Mouse (Mus musculus) left cerebral cortex, postnatal 36 days (tissue): Measurements from ENCODE around the gene Ahnak2. TPM values are rescaled to one million over a fixed set of nuclear protein-coding genes. Genes with fewer than 3 reads are reported as not detected.
A peak's percentile ranks its signal among the peaks of the same experiment; 100 is the strongest.

Experiments used
- DNase-seq, 2 experiments: peaks; one replicate each; pipeline ENCODE4 v3.0.0; 2021 to 2022; ENCODE audit warnings: low spot score in 2 of 2, mixed read lengths in 1 of 2
- intact Hi-C: fragments of 180-260 bp; cut with DNase I; formaldehyde crosslinking; loops from one replicate; pipeline ENCODE4 v1.15.1; 2025
- total RNA-seq, 2 experiments: library from RNA; stranded (reverse); gene quantifications; 2 replicates each; pipeline ENCODE4 v1.2.3; 2021

The Ahnak2 gene
- total RNA-seq, 2 experiments from 2014 or later, result 6.1 to 6.8 TPM

- intact Hi-C loops, result loop anchor here (5.0 kb wide), 1 partner anchor 57 kb away; no protein-coding TSS in a partner anchor
- DNase-seq, result no peak
Measured at GRCm38 (mm10) chr12:112799237-112799970, 3.1 kb downstream of the Ahnak2 start.

- intact Hi-C loops, result loop anchor here (5.0 kb wide), 1 partner anchor 56 kb away; no protein-coding TSS in a partner anchor
- no peak for DNase-seq
Measured at GRCm38 (mm10) chr12:112798716-112799115, 3.7 kb downstream of the Ahnak2 start.

- intact Hi-C loops, result loop anchor here (5.0 kb wide), 1 partner anchor 56 kb away; no protein-coding TSS in a partner anchor
- no peak for DNase-seq
Measured at GRCm38 (mm10) chr12:112798332-112798681, 4.2 kb downstream of the Ahnak2 start.

GRCm38 (mm10) chr12:112797672-112798331 is 4.7 kb downstream of the Ahnak2 start:
- intact Hi-C loops, result loop anchor here (5.0 kb wide), 1 partner anchor 56 kb away; no protein-coding TSS in a partner anchor
- peak; percentile 54 to 71 for DNase-seq

GRCm38 (mm10) chr12:112796551-112797510 is 5.6 kb downstream of the Ahnak2 start:
- no peak for DNase-seq
- intact Hi-C loops, result loop anchor here (5.0 kb wide), 1 partner anchor 55 kb away; no protein-coding TSS in a partner anchor

- intact Hi-C loops, result loop anchor here (5.0 kb wide), 1 partner anchor 53 kb away; no protein-coding TSS in a partner anchor
- DNase-seq, result no peak
Measured at GRCm38 (mm10) chr12:112795466-112796104, 6.9 kb downstream of the Ahnak2 start.

GRCm38 (mm10) chr12:112794998-112795397 is 7.5 kb downstream of the Ahnak2 start:
- DNase-seq, result no peak
- intact Hi-C loops, result loop anchor here (5.0 kb wide), 1 partner anchor 53 kb away; no protein-coding TSS in a partner anchor

GRCm38 (mm10) chr12:112794356-112794816 is 8.1 kb downstream of the Ahnak2 start:
- intact Hi-C loops, result no loop called here
- no peak for DNase-seq

GRCm38 (mm10) chr12:112793601-112794355 is 8.7 kb downstream of the Ahnak2 start:
- DNase-seq, result no peak
- intact Hi-C loops, result no loop called here

- intact Hi-C loops, result no loop called here
- no peak for DNase-seq
Measured at GRCm38 (mm10) chr12:112791026-112791425, 11.4 kb downstream of the Ahnak2 start.

GRCm38 (mm10) chr12:112774481-112774880 is 28.0 kb downstream of the Ahnak2 start:
- intact Hi-C loops, result no loop called here
- DNase-seq, result no peak

- intact Hi-C loops, result no loop called here
- DNase-seq, result no peak
Measured at GRCm38 (mm10) chr12:112774026-112774425, 28.4 kb downstream of the Ahnak2 start.

- intact Hi-C loops, result no loop called here
- no peak for DNase-seq
Measured at GRCm38 (mm10) chr12:112773366-112773765, 29.1 kb downstream of the Ahnak2 start.

- DNase-seq, result no peak
- intact Hi-C loops, result no loop called here
Measured at GRCm38 (mm10) chr12:112772306-112772705, 30.2 kb downstream of the Ahnak2 start.

GRCm38 (mm10) chr12:112770396-112770795 is 32.1 kb downstream of the Ahnak2 start:
- no peak for DNase-seq
- intact Hi-C loops, result no loop called here

- intact Hi-C loops, result no loop called here
- DNase-seq, result no peak
Measured at GRCm38 (mm10) chr12:112769751-112770150, 32.7 kb downstream of the Ahnak2 start.

GRCm38 (mm10) chr12:112769031-112769430 is 33.4 kb downstream of the Ahnak2 start:
- intact Hi-C loops, result no loop called here
- DNase-seq, result no peak

- intact Hi-C loops, result no loop called here
- no peak for DNase-seq
Measured at GRCm38 (mm10) chr12:112768166-112768565, 34.3 kb downstream of the Ahnak2 start.
